9 mouse cellular contexts compared by ENCODE assay signal in genomic region chr5:103814551-103815248, GRCm38 (mm10).
DNase-seq lines count a peak whose midpoint lies in the region; ATAC-seq lines count a peak whose summit lies in the region.
"Had no signal": no experiment of that assay in that cellular context is flagged by ENCODE, and none has a peak within 500 bp of the region (broad histone marks: within the 10 kb centered on the region; RNA-seq: fewer than 3 reads in every experiment).

No protein-coding gene starts in this region.

- H3K4me3 ChIP-seq in kidney, embryonic 15.5 days (replicated peaks) = no peak overlapping the region
- no peak overlapping the region for H3K4me3 ChIP-seq in kidney, embryonic 16.5 days (ENCODE audit: low read length)
- H3K4me3 ChIP-seq: megakaryocyte, embryonic 14.5 days had no signal

- H3K27me3 ChIP-seq in kidney, embryonic 15.5 days = no peaks in the 10 kb centered on the region
- H3K27me3 ChIP-seq in kidney, embryonic 16.5 days (ENCODE audit: insufficient read depth, low read length) = no peaks in the 10 kb centered on the region
- H3K27me3 ChIP-seq: megakaryocyte, embryonic 14.5 days had no signal

- no peak overlapping the region for H3K4me2 ChIP-seq in kidney, embryonic 15.5 days
- H3K4me2 ChIP-seq in kidney, embryonic 16.5 days (replicated peaks; ENCODE audit: low read depth, low read length) = no peak overlapping the region

- no peak overlapping the region for H3K9ac ChIP-seq in kidney, embryonic 15.5 days
- H3K9ac ChIP-seq in kidney, embryonic 16.5 days (replicated peaks; ENCODE audit: low read length) = no peak overlapping the region

- H3K36me3 ChIP-seq in kidney, embryonic 15.5 days = 0 out of 2 replicates have a peak, but pooled peaks cover 4% of the 10 kb centered on the region
- no peaks in the 10 kb centered on the region for H3K36me3 ChIP-seq in kidney, embryonic 16.5 days (ENCODE audit: insufficient read depth, low read length)

- ATAC-seq in kidney, embryonic 15.5 days (replicated peaks; ENCODE audit: low FRiP score) = 0 out of 2 replicates have a peak, but pooled peaks have one; percentile 37
- ATAC-seq in kidney, embryonic 16.5 days (ENCODE audit: low FRiP score, low TSS enrichment) = no peak
- 0 out of 2 replicates have a peak, but pooled peaks have one; percentile 24 for ATAC-seq in megakaryocyte progenitor cell, adult 5-6 weeks (replicated peaks; ENCODE audit: poor library complexity)

- no peaks in the 10 kb centered on the region for H3K9me3 ChIP-seq in kidney, embryonic 15.5 days (replicated peaks)
- H3K9me3 ChIP-seq in kidney, embryonic 16.5 days (ENCODE audit: low read length) = no peaks in the 10 kb centered on the region
- H3K9me3 ChIP-seq: megakaryocyte, embryonic 14.5 days had no signal

- peak overlapping the region; percentile 15 for H3K27ac ChIP-seq in kidney, embryonic 15.5 days
- peak overlapping the region; percentile 41 for H3K27ac ChIP-seq in kidney, embryonic 16.5 days (ENCODE audit: low read length)

- peaks cover 13% of the 10 kb centered on the region for H3K4me1 ChIP-seq in kidney, embryonic 15.5 days
- peaks cover 10% of the 10 kb centered on the region for H3K4me1 ChIP-seq in kidney, embryonic 16.5 days (ENCODE audit: insufficient read depth, low read length)

- peak; percentile 32 for DNase-seq in embryo, embryonic 11 days
- DNase-seq in embryo, embryonic 9.5 days (ENCODE audit: extremely low spot score) = no peak
- DNase-seq in kidney, adult 8-10 months = no peak
- DNase-seq in layer of hippocampus, adult 11-12 months (ENCODE audit: low spot score) = no peak
- DNase-seq in left cerebral cortex, adult 11 months (ENCODE audit: low spot score) = no peak

- WGBS in kidney, embryonic 15.5 days = 42% methylated on average over 16 of the region's 16 CpGs
- WGBS in kidney, embryonic 16.5 days = 41% methylated on average over 16 of the region's 16 CpGs
